Mouse (Mus musculus): ENCODE results near the gene Vcam1.

- no peak for TF ChIP-seq CTCF (IDR thresholded peaks at IDR 0.05; ENCODE audit: borderline replicate concordance, control insufficient read depth, extremely low read depth, insufficient read depth, low read length, poor library complexity)
- TF ChIP-seq POLR2A (IDR thresholded peaks at IDR 0.05; ENCODE audit: control insufficient read depth, extremely low read depth, insufficient read depth, low read length, poor library complexity), result no peak
Measured at GRCm38 (mm10) chr3:116072584-116072983, 56.9 kb downstream of the Vcam1 start.
